Mouse (Mus musculus) lung, embryonic 14.5 days (tissue): ENCODE measurements around the gene Nr1h5. TPM values are rescaled to one million over a fixed set of nuclear protein-coding genes. Genes with fewer than 3 reads are reported as not detected.

Experiments used
- ATAC-seq: fragments of 200-750 bp; cut with Nextera tagmentation; 2 replicates; pipeline ENCODE4 v1.8.0; 2017; ENCODE audit warnings: mild to moderate bottlenecking, moderate TSS enrichment, moderate library complexity; ENCODE audit not compliant: insufficient read depth
- DNase-seq: peaks from one replicate; pipeline ENCODE4 v3.0.0-alpha.2; 2015
- H3K27ac ChIP-seq: fragments of 300-500 bp; sonication (generic); 2 replicates; pipeline ENCODE4 v1.5.1; 2014; ENCODE audit warnings: low read depth, mild to moderate bottlenecking, moderate library complexity
- H3K27me3 ChIP-seq: fragments of 300-500 bp; sonication (generic); 2 replicates; pipeline ENCODE4 v1.6.1; 2014; ENCODE audit warnings: low read length, control low read depth; ENCODE audit not compliant: insufficient read depth
- H3K36me3 ChIP-seq: fragments of 300-500 bp; sonication (generic); 2 replicates; pipeline ENCODE4 v1.6.1; 2014; ENCODE audit warnings: control low read depth; ENCODE audit not compliant: insufficient read depth
- H3K4me1 ChIP-seq: fragments of 300-500 bp; sonication (generic); 2 replicates; pipeline ENCODE4 v1.6.1; 2014; ENCODE audit warnings: antibody characterized with exemption, control low read depth; ENCODE audit not compliant: insufficient read depth
- H3K4me2 ChIP-seq: fragments of 300-500 bp; sonication (generic); 2 replicates; pipeline ENCODE4 v1.6.1; 2014; ENCODE audit warnings: mild to moderate bottlenecking
- H3K4me3 ChIP-seq: fragments of 300-500 bp; sonication (generic); 2 replicates; pipeline ENCODE4 v1.5.1; 2014; ENCODE audit warnings: low read depth, low read length
- H3K9ac ChIP-seq: fragments of 300-500 bp; sonication (generic); 2 replicates; pipeline ENCODE4 v1.6.1; 2014
- H3K9me3 ChIP-seq: fragments of 300-500 bp; sonication (generic); 2 replicates; pipeline ENCODE4 v1.6.1; 2016; ENCODE audit warnings: low read depth, low read length, control low read depth
- CTCF ChIP-seq: IDR thresholded peaks from 2 replicates; pipeline ENCODE4 v1.5.1; 2016; ENCODE audit warnings: antibody characterized with exemption, low read depth
- WGBS: fragments of 180-500 bp; shearing (Covaris S2); extraction: QIAGEN DNeasy Blood & Tissue Kit; methylation state at CpG from one replicate; pipeline ENCODE4 v1.1.7; 2014; 5-methylcytosine and 5-hydroxymethylcytosine counted together
- polyA plus RNA-seq: library from polyadenylated mRNA; unstranded; fragments of >200 nt; fragmentation: Nextera tagmentation; extraction: Ambion mirVana; gene quantifications from 2 replicates; pipeline ENCODE4 v1.2.1, GENCODE M21; 2014

Gene Nr1h5
- not detected in 2 replicates for polyA plus RNA-seq

DNA sequence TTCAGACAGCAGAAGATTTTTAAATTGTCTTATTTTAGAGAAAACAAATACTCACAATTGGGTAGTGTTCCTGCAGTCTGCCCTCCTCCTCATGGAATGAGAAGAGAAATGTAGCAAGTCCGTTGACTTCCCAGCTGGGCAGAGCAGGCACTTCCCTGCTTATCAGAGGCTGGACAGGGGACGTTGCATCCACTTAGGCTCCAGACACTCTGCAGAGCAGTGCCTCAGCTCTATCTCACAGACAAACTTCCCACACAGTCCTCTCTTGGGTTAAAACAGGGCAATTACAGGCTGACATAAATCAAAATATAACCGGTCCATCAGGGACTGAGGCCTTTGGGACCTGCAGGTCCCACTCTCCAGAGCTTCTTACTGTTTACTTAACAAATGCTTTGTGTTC lies at the start of gene Nr1h5:
TSS of gene Nr1h5 (minus strand) at position 101 of the 400 bp plus-strand sequence.
- Histone ChIP-seq H3K9ac (no peak within 1 kb of the TSS), H3K4me1 (no peaks in the 10 kb centered on the region), H3K27ac (no peak within 1 kb of the TSS), H3K27me3 (no peaks in the 10 kb centered on the region), H3K4me3 (no peak within 1 kb of the TSS), H3K9me3 (no peaks in the 10 kb centered on the region), H3K4me2 (no peak within 1 kb of the TSS), H3K36me3 (no peaks in the 10 kb centered on the region)
- TF ChIP-seq CTCF: no peak
- ATAC-seq (no peak), DNase-seq (no peak)
- WGBS: 14% methylated on average over 3 of the region's 3 CpGs

DNA sequence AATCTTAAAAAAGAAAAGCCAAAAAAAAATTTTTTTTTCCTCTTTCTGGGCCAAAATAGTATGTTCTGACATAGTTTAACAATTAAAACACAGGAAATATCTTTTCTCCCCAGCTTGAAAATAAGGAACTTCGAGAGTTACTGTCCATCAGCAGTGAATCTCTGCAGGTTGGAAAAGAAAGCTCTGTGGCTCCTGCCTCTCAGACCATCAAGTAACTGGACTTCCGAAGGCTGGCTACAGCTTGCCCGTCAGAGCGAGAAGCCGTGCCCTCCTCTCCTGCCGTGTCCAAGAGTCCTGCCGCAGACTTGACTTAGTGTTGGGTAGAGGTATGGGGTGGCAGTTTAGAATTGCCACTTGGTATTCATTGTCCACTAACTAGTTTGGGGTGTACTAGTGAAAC lies 37.7 kb upstream of the Nr1h5 start:
- Histone ChIP-seq H3K27ac (no peak overlapping the region), H3K27me3 (no peaks in the 10 kb centered on the region), H3K9ac (no peak overlapping the region), H3K4me1 (no peaks in the 10 kb centered on the region), H3K9me3 (no peaks in the 10 kb centered on the region), H3K4me3 (no peak overlapping the region), H3K36me3 (peaks cover 63% of the 10 kb centered on the region), H3K4me2 (no peak overlapping the region)
- WGBS: 97% methylated on average over 7 of the region's 7 CpGs
- ATAC-seq (no peak), DNase-seq (no peak)
- no peak for TF ChIP-seq CTCF

DNA sequence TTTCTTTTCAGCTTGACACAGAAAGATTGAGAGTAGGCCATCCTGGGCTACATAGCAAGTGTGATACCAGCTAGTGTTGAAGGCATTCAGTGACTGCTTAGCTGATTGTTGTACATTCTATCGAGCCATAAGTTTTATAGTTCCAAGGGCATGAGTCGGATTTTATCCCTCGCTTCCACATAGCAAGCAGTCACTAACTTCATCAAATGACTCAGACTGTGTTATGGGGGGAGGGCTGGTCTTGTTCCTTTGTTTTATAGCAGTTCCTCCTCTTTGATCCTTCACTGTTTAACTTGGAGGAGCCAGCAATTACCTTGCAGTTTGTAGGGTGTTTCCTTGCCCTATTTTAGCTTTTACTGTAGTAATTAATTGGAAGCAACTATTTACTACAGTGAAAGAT lies 33.7 kb upstream of the Nr1h5 start:
- ATAC-seq (no peak), DNase-seq (no peak)
- no peak overlapping the region for H3K4me2 ChIP-seq
- H3K27ac ChIP-seq: 0 out of 2 replicates have a peak overlapping the region, but pooled peaks have one; percentile 24
- no peaks in the 10 kb centered on the region for H3K4me1 ChIP-seq
- no peaks in the 10 kb centered on the region for H3K27me3 ChIP-seq
- peaks cover 45% of the 10 kb centered on the region for H3K36me3 ChIP-seq
- no peak overlapping the region for H3K4me3 ChIP-seq
- H3K9me3 ChIP-seq: no peaks in the 10 kb centered on the region
- no peak overlapping the region for H3K9ac ChIP-seq
- WGBS: 84% methylated on average over 3 of the region's 3 CpGs
- TF ChIP-seq CTCF: no peak

DNA sequence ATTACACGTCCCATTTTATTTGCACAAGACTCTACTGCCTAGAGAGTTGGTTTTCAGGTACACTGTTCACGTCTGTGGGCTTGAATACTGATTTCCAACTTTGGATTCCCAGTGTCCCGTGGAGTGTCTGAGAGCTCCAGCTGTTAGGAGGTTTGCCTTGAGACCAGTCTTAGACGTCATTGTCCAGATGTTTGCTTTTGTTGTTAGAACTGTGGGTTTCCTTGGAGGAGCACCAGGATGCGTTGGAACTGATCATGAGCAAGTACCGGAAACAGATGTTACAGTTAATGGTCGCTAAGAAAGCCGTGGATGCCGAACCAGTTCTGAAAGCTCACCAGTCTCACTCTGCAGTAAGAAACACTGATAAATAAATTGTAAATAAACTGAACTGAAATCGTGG lies 33.1 kb upstream of the Nr1h5 start:
- no peaks in the 10 kb centered on the region for H3K27me3 ChIP-seq
- peak overlapping the region; percentile 71 for H3K4me2 ChIP-seq
- ATAC-seq: no peak
- no peak overlapping the region for H3K27ac ChIP-seq
- no peaks in the 10 kb centered on the region for H3K4me1 ChIP-seq
- no peak overlapping the region for H3K4me3 ChIP-seq
- no peak for TF ChIP-seq CTCF
- no peaks in the 10 kb centered on the region for H3K9me3 ChIP-seq
- 59% methylated on average over 10 of the region's 10 CpGs for WGBS
- H3K36me3 ChIP-seq: peaks cover 39% of the 10 kb centered on the region
- peak; percentile 37 for DNase-seq
- H3K9ac ChIP-seq: no peak overlapping the region

DNA sequence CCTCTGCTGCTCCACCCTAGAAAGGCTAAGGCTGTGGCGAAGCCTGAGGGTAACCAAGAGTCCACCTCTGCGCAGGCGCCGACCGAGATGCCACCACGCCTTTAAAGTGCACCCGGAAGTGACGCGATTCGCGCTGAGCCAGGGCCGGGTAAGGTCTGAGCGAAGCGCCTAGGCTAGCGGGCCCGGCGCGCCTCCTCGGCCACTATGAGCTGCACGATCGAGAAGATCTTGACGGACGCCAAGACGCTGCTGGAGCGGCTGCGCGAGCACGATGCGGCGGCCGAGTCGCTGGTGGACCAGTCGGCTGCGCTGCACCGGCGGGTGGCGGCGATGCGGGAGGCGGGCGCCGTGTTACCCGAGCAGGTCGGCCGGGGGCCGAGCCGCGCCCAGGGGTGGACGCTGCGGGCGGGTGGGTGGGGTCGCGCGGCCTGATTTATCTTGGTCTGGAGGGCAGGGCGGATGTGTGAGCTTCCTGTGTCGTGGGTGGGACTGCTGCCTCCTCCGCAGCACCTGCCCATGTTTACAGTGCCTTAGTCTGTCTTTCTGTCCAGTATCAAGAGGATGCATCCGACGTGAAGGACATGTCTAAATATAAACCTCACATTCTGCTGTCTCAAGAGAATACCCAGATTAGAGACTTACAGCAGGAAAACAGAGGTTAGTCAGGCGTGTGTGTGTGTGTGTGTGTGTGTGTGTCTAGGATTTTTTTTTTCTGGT lies 31.8 kb upstream of the Nr1h5 start, which contains the start of gene Sike1:
TSS of gene Sike1 (plus strand) at position 104 of the 717 bp plus-strand sequence.
- peak; percentile 95 for DNase-seq
- no peak for TF ChIP-seq CTCF
- peak within 1 kb of the TSS; percentile 70 for H3K4me3 ChIP-seq
- WGBS: under 1% methylated on average over 60 of the region's 60 CpGs
- H3K36me3 ChIP-seq: peaks cover 31% of the 10 kb centered on the region
- no peaks in the 10 kb centered on the region for H3K9me3 ChIP-seq
- peak; percentile 98 for ATAC-seq
- no peaks in the 10 kb centered on the region for H3K27me3 ChIP-seq
- peak within 1 kb of the TSS; percentile 78 for H3K9ac ChIP-seq
- no peaks in the 10 kb centered on the region for H3K4me1 ChIP-seq
- peak within 1 kb of the TSS; percentile 71 for H3K4me2 ChIP-seq
- H3K27ac ChIP-seq: peak within 1 kb of the TSS; percentile 89

DNA sequence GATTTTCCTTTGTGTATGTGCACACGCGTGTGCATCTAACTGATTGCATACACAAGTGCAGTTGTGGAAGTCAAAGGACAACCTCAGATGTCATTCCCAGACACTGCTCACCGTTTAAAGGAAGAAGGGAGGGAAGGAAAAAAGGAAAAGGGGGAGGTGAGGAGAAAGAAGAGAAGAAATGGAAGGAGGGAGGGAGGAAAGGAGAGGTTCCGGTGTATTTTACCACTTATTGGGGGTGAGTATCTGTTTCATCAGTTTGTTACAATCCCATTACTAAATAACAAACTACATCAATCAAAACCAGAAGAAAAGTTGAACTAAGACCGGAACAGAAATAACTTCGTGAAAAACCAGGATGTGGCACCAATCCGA lies 31.3 kb upstream of the Nr1h5 start:
- Histone ChIP-seq H3K36me3 (peaks cover 25% of the 10 kb centered on the region), H3K27ac (peak overlapping the region; percentile 89), H3K9ac (peak overlapping the region; percentile 78), H3K9me3 (no peaks in the 10 kb centered on the region), H3K4me1 (no peaks in the 10 kb centered on the region), H3K4me3 (peak overlapping the region; percentile 70), H3K27me3 (no peaks in the 10 kb centered on the region), H3K4me2 (peak overlapping the region; percentile 71)
- TF ChIP-seq CTCF: no peak
- WGBS: 45% methylated on average over 7 of the region's 7 CpGs
- DNase-seq (no peak), ATAC-seq (0 out of 2 replicates have a peak, but pooled peaks have one; percentile 1)

DNA sequence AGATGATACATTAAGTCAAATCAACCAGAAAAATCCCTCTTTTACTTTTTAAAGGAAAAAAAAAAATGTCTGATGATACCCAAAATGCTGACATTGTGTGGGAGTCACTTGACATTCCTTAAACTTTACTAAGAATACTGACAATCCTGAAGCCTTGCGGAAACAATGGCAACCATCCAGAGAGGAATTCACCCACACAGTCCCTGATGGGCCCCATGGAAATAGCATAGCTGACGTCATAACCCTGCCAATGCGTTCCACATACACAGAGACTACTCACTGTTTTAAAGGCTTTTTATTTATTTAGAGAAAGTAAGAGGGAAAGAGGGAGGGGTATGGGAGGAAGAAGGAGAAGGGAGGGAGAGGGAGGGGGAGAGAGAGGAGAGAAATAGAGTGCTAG lies 29.0 kb upstream of the Nr1h5 start:
- ATAC-seq (no peak), DNase-seq (peak; percentile 62)
- 23% methylated on average over 3 of the region's 3 CpGs for WGBS
- H3K27ac ChIP-seq: no peak overlapping the region
- no peaks in the 10 kb centered on the region for H3K9me3 ChIP-seq
- H3K36me3 ChIP-seq: peaks cover 7% of the 10 kb centered on the region; the same call in 1 of the 2 replicates
- H3K27me3 ChIP-seq: no peaks in the 10 kb centered on the region
- no peak for TF ChIP-seq CTCF
- no peak overlapping the region for H3K4me3 ChIP-seq
- no peaks in the 10 kb centered on the region for H3K4me1 ChIP-seq
- H3K9ac ChIP-seq: no peak overlapping the region
- H3K4me2 ChIP-seq: no peak overlapping the region
